Mouse (Mus musculus): ENCODE results near the gene Olfr1105. TPM values are rescaled to one million over a fixed set of nuclear protein-coding genes. Genes with fewer than 3 reads are reported as not detected.

Gene Olfr1105
- not detected for polyA plus RNA-seq (2012; fragmentation: generic; extraction: Trizol)

DNA sequence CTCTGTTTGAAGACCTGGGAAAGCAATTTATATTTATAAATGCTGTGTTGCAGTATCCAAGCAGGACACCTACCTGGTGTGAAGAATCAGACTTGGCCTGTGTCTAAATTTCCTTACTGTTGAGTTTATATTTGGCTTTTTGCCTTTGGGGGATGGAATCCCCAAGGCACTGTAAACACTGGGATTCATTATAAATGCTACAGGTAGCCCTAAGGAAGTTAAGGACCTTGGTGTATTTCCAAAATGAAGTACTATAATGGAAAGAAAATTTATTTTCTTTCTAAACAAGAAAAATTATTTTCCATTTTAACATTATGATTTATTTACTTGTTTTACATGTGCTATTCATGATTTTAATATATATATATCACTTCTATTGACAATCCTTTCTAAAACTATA, at the start of gene Olfr1105:
Olfr1105 (minus strand) TSS at position 101 of the 400 bp plus-strand sequence.

GRCm38 (mm10) chr2:87075717-87076116, 39.4 kb upstream of the Olfr1105 start, which contains the start of gene Olfr1107:
Gene Olfr1107, minus strand, starts transcription at chr2:87075817.

GRCm38 (mm10) chr2:87052173-87052572, 15.8 kb upstream of the Olfr1105 start, which contains the start of gene Olfr1106:
Gene Olfr1106, minus strand, starts transcription at chr2:87052273.

DNA sequence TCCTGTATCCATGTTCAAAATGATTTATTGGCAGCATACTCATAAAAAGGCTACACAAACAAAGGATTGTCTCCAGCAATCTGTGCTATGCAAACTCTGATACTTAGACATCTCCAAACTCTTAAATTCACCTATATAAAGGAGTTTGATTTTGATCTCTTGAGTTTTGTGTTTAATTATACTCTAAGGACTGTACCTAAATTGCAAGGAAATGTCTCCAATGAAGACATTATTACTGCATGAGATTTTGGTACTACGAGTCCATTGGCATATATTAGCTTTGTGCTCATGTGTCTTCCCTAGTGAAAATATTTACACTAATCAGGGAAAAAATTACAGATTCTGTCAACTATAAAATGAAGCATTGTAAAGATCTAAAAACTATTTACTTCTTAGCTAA, 9.4 kb downstream of the Olfr1105 start, which contains the start of gene Olfr1104:
Olfr1104 (minus strand) TSS at position 101 of the 400 bp plus-strand sequence.

DNA sequence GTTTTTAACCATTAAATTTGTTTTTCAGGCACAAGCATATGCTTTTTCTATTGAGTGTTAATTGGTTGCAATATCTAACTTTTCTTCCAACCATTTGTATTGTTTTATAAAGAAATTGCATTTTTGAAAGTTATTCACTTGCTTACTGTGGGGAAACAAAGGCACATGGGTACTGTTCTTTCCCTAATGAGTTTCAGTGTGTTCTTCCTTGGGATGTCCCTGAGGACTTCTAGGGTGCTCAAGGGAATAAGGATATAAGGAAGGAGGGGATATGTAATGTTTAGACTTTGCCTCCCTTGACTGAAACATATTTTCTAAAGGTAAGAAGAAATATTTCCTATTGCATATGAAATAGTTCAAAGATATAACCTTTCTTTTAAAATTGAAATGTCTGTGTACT, 38.2 kb downstream of the Olfr1105 start, which contains the start of gene Olfr1102:
Olfr1102 (plus strand) TSS at position 301 of the 400 bp plus-strand sequence.

GRCm38 (mm10) chr2:86991121-86991520, 45.2 kb downstream of the Olfr1105 start, which contains the start of gene Olfr1101:
Gene Olfr1101, minus strand, starts transcription at chr2:86991221.

Other genes starting within 250 kb of the Olfr1105 start
- not detected for gene Olfr141, start 226.5 kb downstream of the Olfr1105 start, polyA plus RNA-seq (2012; fragmentation: generic; extraction: Trizol)
- not detected for gene Olfr1094, start 211.9 kb downstream of the Olfr1105 start, polyA plus RNA-seq (2012; fragmentation: generic; extraction: Trizol)
- not detected for gene Olfr1095, start 184.8 kb downstream of the Olfr1105 start, polyA plus RNA-seq (2012; fragmentation: generic; extraction: Trizol)
- not detected for gene Gm13723, start 161.7 kb downstream of the Olfr1105 start, polyA plus RNA-seq (2012; fragmentation: generic; extraction: Trizol)
- not detected for gene Olfr1097, start 144.3 kb downstream of the Olfr1105 start, polyA plus RNA-seq (2012; fragmentation: generic; extraction: Trizol)
- not detected for gene Olfr1098, start 112.0 kb downstream of the Olfr1105 start, polyA plus RNA-seq (2012; fragmentation: generic; extraction: Trizol)
- not detected for gene Olfr1099, start 75.8 kb downstream of the Olfr1105 start, polyA plus RNA-seq (2012; fragmentation: generic; extraction: Trizol)
- not detected for gene Olfr1100, start 56.6 kb downstream of the Olfr1105 start, polyA plus RNA-seq (2012; fragmentation: generic; extraction: Trizol)
- gene Olfr1101, start 45.3 kb downstream of the Olfr1105 start, polyA plus RNA-seq (2012; fragmentation: generic; extraction: Trizol): not detected
- gene Olfr1102, start 38.1 kb downstream of the Olfr1105 start, polyA plus RNA-seq (2012; fragmentation: generic; extraction: Trizol): not detected
- gene Olfr1104, start 9.5 kb downstream of the Olfr1105 start, polyA plus RNA-seq (2012; fragmentation: generic; extraction: Trizol): not detected
- not detected for gene Olfr1106, start 15.7 kb upstream of the Olfr1105 start, polyA plus RNA-seq (2012; fragmentation: generic; extraction: Trizol)
- not detected for gene Olfr1107, start 39.3 kb upstream of the Olfr1105 start, polyA plus RNA-seq (2012; fragmentation: generic; extraction: Trizol)
- not detected for gene Olfr1109, start 59.5 kb upstream of the Olfr1105 start, polyA plus RNA-seq (2012; fragmentation: generic; extraction: Trizol)
- not detected for gene Olfr259, start 78.0 kb upstream of the Olfr1105 start, polyA plus RNA-seq (2012; fragmentation: generic; extraction: Trizol)
- not detected for gene Olfr1110, start 103.8 kb upstream of the Olfr1105 start, polyA plus RNA-seq (2012; fragmentation: generic; extraction: Trizol)
- not detected for gene Olfr1111, start 116.1 kb upstream of the Olfr1105 start, polyA plus RNA-seq (2012; fragmentation: generic; extraction: Trizol)
- gene Olfr1112, start 151.3 kb upstream of the Olfr1105 start, polyA plus RNA-seq (2012; fragmentation: generic; extraction: Trizol): not detected
- not detected for gene Olfr1113, start 172.4 kb upstream of the Olfr1105 start, polyA plus RNA-seq (2012; fragmentation: generic; extraction: Trizol)
- not detected for gene Olfr1115, start 211.5 kb upstream of the Olfr1105 start, polyA plus RNA-seq (2012; fragmentation: generic; extraction: Trizol)
- not detected for gene Olfr1116, start 231.0 kb upstream of the Olfr1105 start, polyA plus RNA-seq (2012; fragmentation: generic; extraction: Trizol)

Measured in C3H10T1/2 (cell line).